Mouse (Mus musculus) liver, adult 2 months (tissue): ENCODE results near the gene Dgkz. TPM values are rescaled to one million over a fixed set of nuclear protein-coding genes. Genes with fewer than 3 reads are reported as not detected.
A peak's percentile ranks its signal among the peaks of the same experiment; 100 is the strongest.

ENCODE experiments used
- DNase-seq: peaks from one replicate; pipeline ENCODE4 v3.0.0-alpha.2; 2011; ENCODE audit warnings: low read depth, low spot score; ENCODE audit errors: extremely low read depth
- H3K27ac ChIP-seq: fragments of 200-500 bp; replicated peaks from 2 replicates; pipeline ENCODE4 v1.5.1; 2012; ENCODE audit warnings: low read depth, mild to moderate bottlenecking, control low read depth, inconsistent platforms, low read length; ENCODE audit not compliant: insufficient read depth
- H3K27me3 ChIP-seq: fragments of 200-500 bp; 2 replicates; pipeline ENCODE4 v1.6.1; 2012; ENCODE audit warnings: mild to moderate bottlenecking, moderate library complexity, low read length, inconsistent platforms; ENCODE audit not compliant: control insufficient read depth, insufficient read depth
- H3K36me3 ChIP-seq: fragments of 200-500 bp; 2 replicates; pipeline ENCODE4 v1.6.1; 2012; ENCODE audit warnings: low read length, inconsistent platforms; ENCODE audit not compliant: control insufficient read depth, insufficient read depth
- H3K4me1 ChIP-seq: fragments of 200-500 bp; 2 replicates; pipeline ENCODE4 v1.6.1; 2011; ENCODE audit warnings: low read length; ENCODE audit not compliant: control insufficient read depth, insufficient read depth
- H3K4me3 ChIP-seq: fragments of 200-500 bp; 2 replicates; pipeline ENCODE4 v1.5.1; 2011; ENCODE audit warnings: low read depth, mild to moderate bottlenecking, control low read depth, low read length, moderate library complexity; ENCODE audit not compliant: insufficient read depth
- H3K79me2 ChIP-seq: fragments of 200-500 bp; 2 replicates; pipeline ENCODE4 v1.6.1; 2012; ENCODE audit warnings: inconsistent platforms, mild to moderate bottlenecking, low read length, moderate library complexity; ENCODE audit not compliant: control insufficient read depth, insufficient read depth
- H3K9ac ChIP-seq: fragments of 200-500 bp; 2 replicates; pipeline ENCODE4 v1.6.1; 2012; ENCODE audit warnings: low read depth, mild to moderate bottlenecking, control low read depth, inconsistent platforms, low read length
- CTCF ChIP-seq: fragments of 200-500 bp; IDR thresholded peaks from 2 replicates; pipeline ENCODE4 v1.5.1; 2011; ENCODE audit warnings: low read depth, low read length, control low read depth
- POLR2A ChIP-seq: fragments of 200-500 bp; IDR thresholded peaks from 2 replicates; pipeline ENCODE4 v1.6.1; 2011; ENCODE audit warnings: low read length, control low read depth; ENCODE audit not compliant: insufficient read depth; ENCODE audit errors: extremely low read depth
- WGBS: fragments of 180-500 bp; shearing (Covaris S2); methylation state at CpG from one replicate; pipeline ENCODE4 v1.1.7; 2018; 5-methylcytosine and 5-hydroxymethylcytosine counted together
- polyA plus RNA-seq: library from polyadenylated mRNA; depleted of rRNA; stranded (reverse); fragments of >200 nt; gene quantifications from 2 replicates; pipeline ENCODE4 v1.2.3, GENCODE M21; 2012
- total RNA-seq: library from RNA; depleted of rRNA; stranded (reverse); fragments of >200 nt; gene quantifications from 2 replicates; pipeline ENCODE4 v1.2.3, GENCODE M21; 2014

Dgkz gene
- total and polyA plus RNA-seq, 2 experiments, result 13.2 to 59.5 TPM

DNA sequence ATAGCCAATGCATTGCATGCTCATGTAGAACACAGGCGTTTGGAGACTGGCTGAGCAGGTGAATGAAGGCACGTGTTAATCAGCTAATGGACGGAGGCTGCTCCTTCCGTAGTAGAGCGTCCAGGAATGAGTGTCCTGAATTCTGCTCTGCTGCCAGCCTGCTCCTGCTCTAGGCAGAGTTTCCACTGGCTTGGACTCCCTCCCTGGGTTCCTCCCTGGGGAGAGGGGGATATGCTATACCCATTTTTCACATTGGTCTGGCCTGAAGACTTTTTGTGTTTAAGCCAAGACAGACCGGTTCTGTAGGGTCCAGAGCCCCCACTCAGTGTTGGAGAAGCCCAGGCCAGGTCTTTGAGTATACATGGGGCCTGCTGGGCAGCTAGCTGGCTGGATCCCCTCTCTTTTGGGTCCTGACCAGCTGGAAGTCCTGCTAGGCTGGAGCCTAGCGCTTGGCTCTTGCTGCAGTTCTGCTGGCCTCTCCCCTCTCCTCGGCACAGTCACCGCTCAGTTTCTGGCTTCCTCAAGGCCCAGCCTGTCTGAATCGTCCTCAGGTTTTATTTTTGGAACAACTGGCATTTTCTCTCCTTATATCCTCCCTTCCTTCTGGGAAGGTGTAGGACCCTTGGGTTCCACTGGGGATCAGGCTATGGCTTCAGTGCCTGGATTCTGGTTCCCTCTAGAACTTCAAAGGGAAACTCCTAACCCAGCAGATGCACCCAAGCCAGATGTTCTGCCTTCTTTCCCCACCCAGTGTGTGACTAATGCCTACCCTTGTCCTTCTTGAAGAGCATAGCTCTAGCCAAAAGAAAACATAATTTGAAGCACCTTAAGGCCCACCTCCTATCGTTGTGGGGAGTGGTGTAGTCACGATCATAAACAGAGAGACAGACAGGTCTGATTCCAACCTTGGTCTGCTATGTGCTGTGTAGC is 36.0 kb upstream of the Dgkz start:
- 93% methylated on average over 12 of the region's 12 CpGs for WGBS
- peaks cover 4% of the 10 kb centered on the region; the same call in 1 of the 2 replicates for H3K4me1 ChIP-seq
- DNase-seq, result no peak

DNA sequence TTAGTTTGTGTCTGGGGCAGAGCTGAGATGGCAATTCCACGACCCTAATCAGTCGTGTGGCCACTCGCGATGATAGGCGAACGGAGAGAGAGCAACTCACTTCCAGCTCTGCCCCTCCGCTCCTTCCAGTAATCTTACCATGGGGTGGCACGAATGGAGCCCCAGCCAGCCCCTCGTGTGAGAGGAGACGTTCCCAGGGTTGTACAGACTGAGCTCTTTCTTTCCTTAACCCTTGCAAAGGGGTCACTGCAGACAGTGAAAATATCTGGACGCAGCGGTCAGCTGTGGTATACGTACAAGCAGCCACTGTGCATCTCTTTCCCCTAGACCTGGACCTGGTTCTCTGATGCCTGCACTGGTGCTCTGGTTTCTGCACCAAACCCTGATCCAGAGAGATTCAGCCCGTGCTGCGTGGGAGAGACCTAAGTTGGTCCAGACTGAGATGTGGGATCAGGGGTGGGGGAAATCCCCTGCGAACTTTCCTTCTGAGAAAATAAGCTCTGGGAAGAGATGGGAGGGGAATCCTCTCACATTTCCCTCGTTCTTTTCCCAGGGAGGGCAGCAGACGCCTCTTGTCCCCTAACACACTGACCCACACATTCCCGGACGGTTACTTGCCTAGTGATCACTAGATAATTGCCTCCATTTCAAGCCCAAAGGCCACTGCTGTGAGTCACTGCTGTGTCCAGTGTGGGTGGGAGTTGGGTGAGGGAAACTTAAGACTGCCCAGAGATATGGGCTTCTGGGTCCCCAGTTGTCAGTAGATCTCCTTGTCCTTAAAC is 33.1 kb upstream of the Dgkz start:
- Histone ChIP-seq H3K4me1 (peaks cover 4% of the 10 kb centered on the region; the same call in 1 of the 2 replicates), H3K4me3 (peak overlapping the region; percentile 61), H3K79me2 (no peaks in the 10 kb centered on the region), H3K27ac (peak overlapping the region; percentile 50), H3K9ac (peak overlapping the region; percentile 81), H3K36me3 (no peaks in the 10 kb centered on the region), H3K27me3 (no peaks in the 10 kb centered on the region)
- TF ChIP-seq CTCF (no peak), POLR2A (no peak)
- DNase-seq, result no peak
- 6% methylated on average over 20 of the region's 20 CpGs for WGBS

More for the DNA sequence above, 36.0 kb upstream of the Dgkz start:
- Histone ChIP-seq H3K36me3 (no peaks in the 10 kb centered on the region), H3K79me2 (no peaks in the 10 kb centered on the region), H3K9ac (no peak overlapping the region), H3K27ac (no peak overlapping the region), H3K4me3 (no peak overlapping the region), H3K27me3 (no peaks in the 10 kb centered on the region)
- TF ChIP-seq CTCF (no peak), POLR2A (no peak)

DNA sequence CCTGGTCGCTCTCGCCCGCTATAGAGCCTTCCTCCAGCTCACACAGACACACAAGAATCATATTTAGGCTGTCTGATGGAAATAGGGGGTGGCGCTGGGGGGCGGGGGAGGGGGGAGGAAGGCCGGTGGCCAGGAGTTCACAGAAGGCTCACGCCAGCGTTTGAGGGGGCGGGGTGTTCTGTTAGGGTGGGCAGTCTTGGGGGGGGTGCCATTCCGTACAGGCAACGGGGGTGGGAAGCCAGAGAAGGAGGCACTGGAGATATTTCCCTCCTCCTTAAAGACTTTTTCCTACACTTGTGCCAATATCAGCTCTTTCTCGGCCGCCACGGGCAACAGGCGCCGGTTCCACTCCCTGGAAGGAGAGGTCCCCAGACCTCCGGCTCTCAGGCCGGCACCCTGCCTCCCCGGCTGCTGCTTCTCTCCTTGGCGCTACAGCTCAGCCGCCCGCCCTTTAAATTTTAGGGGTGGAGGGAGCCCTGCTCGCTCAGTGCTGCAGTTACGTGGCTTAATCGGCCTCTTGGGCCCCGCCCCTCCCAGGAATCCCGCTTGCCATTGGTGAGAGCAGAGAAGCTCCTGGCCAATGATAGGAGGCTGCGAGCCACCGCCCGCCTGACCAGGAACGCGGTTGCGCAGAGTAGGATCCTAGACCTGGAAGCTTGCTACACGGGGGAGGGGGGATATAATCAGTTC is 32.4 kb upstream of the Dgkz start:
- no peaks in the 10 kb centered on the region for H3K27me3 ChIP-seq
- H3K79me2 ChIP-seq, result no peaks in the 10 kb centered on the region
- no peaks in the 10 kb centered on the region for H3K36me3 ChIP-seq
- H3K4me3 ChIP-seq, result peak overlapping the region; percentile 61
- DNase-seq, result peak; percentile 86
- TF ChIP-seq CTCF (no peak), POLR2A (no peak)
- WGBS, result under 1% methylated on average over 34 of the region's 34 CpGs
- peak overlapping the region; percentile 81 for H3K9ac ChIP-seq
- peaks cover 4% of the 10 kb centered on the region; the same call in 1 of the 2 replicates for H3K4me1 ChIP-seq
- peak overlapping the region; percentile 50 for H3K27ac ChIP-seq

DNA sequence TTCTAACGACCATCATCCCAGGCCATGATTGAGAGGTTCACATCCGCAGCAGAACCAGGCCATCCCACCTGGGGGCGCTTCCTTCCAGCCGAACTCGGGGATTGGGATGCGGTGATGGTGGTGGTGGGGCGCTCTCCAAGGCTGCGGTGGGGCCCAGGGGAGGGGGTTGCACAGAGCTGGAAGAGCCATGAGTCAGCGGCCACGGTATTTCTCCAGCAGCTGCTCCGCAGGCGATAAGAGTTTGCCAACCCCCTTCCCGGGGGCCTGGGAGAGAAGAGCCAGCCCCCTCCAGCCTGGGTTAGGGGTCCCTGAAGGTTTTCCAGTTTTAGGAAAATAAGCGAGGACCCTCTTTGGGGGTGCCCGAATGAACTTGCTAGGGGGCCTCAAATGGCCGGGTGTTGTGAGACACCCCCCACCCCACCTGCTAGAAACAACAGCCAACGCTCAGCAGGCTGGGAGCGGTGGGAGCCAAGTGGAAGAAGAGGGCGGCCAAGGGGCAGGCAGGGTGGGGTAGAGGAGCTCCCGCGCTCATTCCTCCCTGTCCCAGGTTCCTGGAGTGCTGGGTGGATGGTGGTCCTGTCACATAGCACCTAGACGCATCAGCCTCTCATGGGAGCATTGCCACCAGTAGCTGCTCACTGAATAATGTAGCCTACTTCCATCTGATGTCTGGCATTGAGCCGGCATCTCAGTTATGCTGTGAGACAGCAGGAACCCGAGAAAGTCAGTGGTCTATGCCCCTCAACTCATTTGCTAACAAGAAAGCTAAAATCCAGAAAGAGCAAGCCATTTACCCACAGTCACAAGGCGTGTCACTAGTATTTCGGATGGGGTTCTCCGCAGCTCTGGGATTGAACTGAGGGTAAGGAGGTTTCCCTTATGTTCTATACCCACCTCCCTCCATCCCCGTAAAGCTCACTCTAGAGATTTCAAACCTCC is 31.6 kb upstream of the Dgkz start:
- Histone ChIP-seq H3K79me2 (no peaks in the 10 kb centered on the region), H3K4me1 (peaks cover 4% of the 10 kb centered on the region; the same call in 1 of the 2 replicates), H3K4me3 (no peak overlapping the region), H3K27ac (no peak overlapping the region), H3K9ac (no peak overlapping the region), H3K27me3 (no peaks in the 10 kb centered on the region), H3K36me3 (no peaks in the 10 kb centered on the region)
- WGBS, result 14% methylated on average over 28 of the region's 28 CpGs
- no peak for DNase-seq
- no peak for TF ChIP-seq POLR2A
- peak; percentile 45 for TF ChIP-seq CTCF

DNA sequence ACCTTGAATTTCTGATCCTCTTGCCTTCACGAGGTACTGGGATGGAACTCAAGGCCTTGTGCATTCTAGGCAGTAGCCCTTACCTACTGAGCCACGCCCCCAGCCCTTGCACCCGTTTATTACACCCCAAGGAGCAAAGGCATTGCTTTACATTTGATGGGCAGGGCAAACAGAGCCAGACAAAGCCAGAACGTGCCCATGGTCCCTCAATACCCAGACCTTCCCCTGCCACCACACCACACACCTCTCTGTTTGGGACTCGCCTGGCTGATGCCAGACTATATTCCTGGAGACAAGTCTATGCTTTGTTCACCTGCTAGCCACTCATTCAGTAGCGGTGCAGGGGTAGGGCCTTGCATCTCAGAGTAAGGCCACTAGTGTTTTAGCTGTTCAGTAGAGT is 30.8 kb upstream of the Dgkz start:
- 0 out of 2 replicates have a peak, but pooled peaks cover 2% of the 10 kb centered on the region for H3K27me3 ChIP-seq
- no peaks in the 10 kb centered on the region for H3K36me3 ChIP-seq
- H3K9ac ChIP-seq, result no peak overlapping the region
- no peak overlapping the region for H3K27ac ChIP-seq
- DNase-seq, result no peak
- H3K79me2 ChIP-seq, result no peaks in the 10 kb centered on the region
- H3K4me1 ChIP-seq, result peaks cover 4% of the 10 kb centered on the region; the same call in 1 of the 2 replicates
- WGBS, result 85% methylated on average over 6 of the region's 6 CpGs
- no peak overlapping the region for H3K4me3 ChIP-seq
- TF ChIP-seq POLR2A (no peak), CTCF (no peak)
